Mouse (Mus musculus): ENCODE measurements around the gene Arhgap32.

- TF ChIP-seq CTCF (IDR thresholded peaks at IDR 0.05; ENCODE audit: insufficient read depth, low read depth, low read length) = no peak
- no peak for TF ChIP-seq POLR2A (IDR thresholded peaks at IDR 0.05; ENCODE audit: insufficient read depth, low read depth, low read length)
Measured at GRCm38 (mm10) chr9:32239427-32239826, 123.5 kb downstream of the Arhgap32 start.
